Mouse (Mus musculus) cortical plate, adult 2 months (tissue): ENCODE data around the gene Atp8a1.

Experiments
- CTCF ChIP-seq: fragments of 200-500 bp; IDR thresholded peaks from 2 replicates; pipeline ENCODE4 v1.5.1; 2011; ENCODE audit warnings: mild to moderate bottlenecking, control low read depth, low read length; ENCODE audit not compliant: insufficient read depth; ENCODE audit errors: extremely low read depth
- POLR2A ChIP-seq: fragments of 200-500 bp; IDR thresholded peaks from 2 replicates; pipeline ENCODE4 v1.6.1; 2011; ENCODE audit warnings: mild to moderate bottlenecking, low read length, control low read depth; ENCODE audit not compliant: insufficient read depth; ENCODE audit errors: extremely low read depth

- no peak for TF ChIP-seq CTCF
- no peak for TF ChIP-seq POLR2A
These were observed 21.0 kb downstream of the Atp8a1 start for GRCm38 (mm10) chr5:67826278-67826677.
